Mouse (Mus musculus) midbrain, embryonic 16.5 days (tissue): ENCODE measurements around the gene Spata2l. TPM values are rescaled to one million over a fixed set of nuclear protein-coding genes. Genes with fewer than 3 reads are reported as not detected.
"Not testable (repeated sequence)": the region's sequence is repeated elsewhere in the genome, so short reads cannot be mapped to it uniquely, and the experiment has no call there.

Experiments
- ATAC-seq: fragments of 200-750 bp; cut with Nextera tagmentation; 2 replicates; pipeline ENCODE4 v1.8.0; 2017; ENCODE audit warnings: moderate TSS enrichment
- H3K27ac ChIP-seq: fragments of 300-500 bp; sonication (generic); 2 replicates; pipeline ENCODE4 v1.5.1; 2014; ENCODE audit warnings: mild to moderate bottlenecking, low read length, mixed read lengths
- H3K27me3 ChIP-seq: fragments of 300-500 bp; sonication (generic); 2 replicates; pipeline ENCODE4 v1.6.1; 2014; ENCODE audit warnings: low read depth, low read length, mixed read lengths; ENCODE audit not compliant: control insufficient read depth, insufficient read depth
- H3K36me3 ChIP-seq: fragments of 300-500 bp; sonication (generic); 2 replicates; pipeline ENCODE4 v1.6.1; 2014; ENCODE audit warnings: mild to moderate bottlenecking, low read length, moderate library complexity, mixed read lengths; ENCODE audit not compliant: control insufficient read depth, insufficient read depth
- H3K4me1 ChIP-seq: fragments of 300-500 bp; sonication (generic); 2 replicates; pipeline ENCODE4 v1.6.1; 2014; ENCODE audit warnings: mild to moderate bottlenecking, low read length, mixed read lengths; ENCODE audit not compliant: control insufficient read depth, insufficient read depth
- H3K4me2 ChIP-seq: fragments of 300-500 bp; sonication (generic); 2 replicates; pipeline ENCODE4 v1.6.1; 2014; ENCODE audit warnings: mild to moderate bottlenecking, low read length, mixed read lengths
- H3K4me3 ChIP-seq: fragments of 300-500 bp; sonication (generic); 2 replicates; pipeline ENCODE4 v1.5.1; 2014; ENCODE audit warnings: low read depth, mild to moderate bottlenecking, low read length, moderate library complexity, mixed read lengths
- H3K9ac ChIP-seq: fragments of 300-500 bp; sonication (generic); 2 replicates; pipeline ENCODE4 v1.6.1; 2014; ENCODE audit warnings: low read depth, low read length, mixed read lengths
- H3K9me3 ChIP-seq: fragments of 300-500 bp; sonication (generic); replicated peaks from 2 replicates; pipeline ENCODE4 v1.6.1; 2014; ENCODE audit warnings: mild to moderate bottlenecking, low read length, mixed read lengths; ENCODE audit not compliant: control insufficient read depth, poor library complexity, severe bottlenecking
- WGBS: fragments of 180-500 bp; shearing (Covaris S2); extraction: QIAGEN DNeasy Blood & Tissue Kit; methylation state at CpG from one replicate; pipeline ENCODE4 v1.1.7; 2014; 5-methylcytosine and 5-hydroxymethylcytosine counted together
- polyA plus RNA-seq: library from polyadenylated mRNA; unstranded; fragments of >200 nt; fragmentation: Nextera tagmentation; extraction: Ambion mirVana; gene quantifications from 2 replicates; pipeline ENCODE4 v1.2.1, GENCODE M21; 2015

Gene Spata2l
- polyA plus RNA-seq, 1 experiment from 2014 or later: 12.1 TPM

DNA sequence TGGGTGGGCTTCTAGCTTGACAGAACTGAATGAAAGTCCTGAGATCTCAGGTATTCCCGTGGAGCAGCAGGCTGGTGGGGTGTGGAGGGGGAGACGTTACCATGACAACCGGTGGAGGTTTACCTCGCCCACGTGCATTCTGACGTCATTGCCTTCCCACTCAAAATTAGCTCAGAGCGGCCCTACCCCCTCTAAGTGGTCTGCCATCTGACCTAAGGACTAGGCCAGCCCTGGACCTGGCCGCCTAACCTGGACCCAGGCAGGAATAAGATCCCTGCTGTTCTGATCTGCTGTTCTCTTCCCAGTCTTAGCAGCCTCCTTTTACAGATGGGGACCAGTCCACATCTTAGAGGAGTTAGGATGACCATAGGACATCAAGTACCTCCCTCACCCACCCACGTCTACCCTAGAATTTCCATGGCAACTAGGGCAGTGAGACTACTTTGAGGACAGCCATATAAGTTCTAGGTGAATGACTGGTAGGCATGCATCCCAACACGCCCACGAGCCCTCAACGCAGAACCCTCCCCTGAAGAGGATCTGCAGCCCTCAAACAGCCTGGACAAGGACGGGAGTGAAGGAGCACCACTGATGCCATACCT lies 1.0 kb downstream of the Spata2l start:
- no peak overlapping the region for H3K27ac ChIP-seq
- peak overlapping the region; percentile 72 for H3K9ac ChIP-seq
- peak; percentile 42; the same call in 1 of the 2 replicates for ATAC-seq
- peak overlapping the region; percentile 79 for H3K4me2 ChIP-seq
- H3K27me3 ChIP-seq: no peaks in the 10 kb centered on the region; the same call in none of the 2 replicates
- no peaks in the 10 kb centered on the region for H3K9me3 ChIP-seq
- H3K36me3 ChIP-seq: no peaks in the 10 kb centered on the region
- H3K4me3 ChIP-seq: peak overlapping the region; percentile 49
- H3K4me1 ChIP-seq: peaks cover 19% of the 10 kb centered on the region
- WGBS: 31% methylated on average over 13 of the region's 13 CpGs

DNA sequence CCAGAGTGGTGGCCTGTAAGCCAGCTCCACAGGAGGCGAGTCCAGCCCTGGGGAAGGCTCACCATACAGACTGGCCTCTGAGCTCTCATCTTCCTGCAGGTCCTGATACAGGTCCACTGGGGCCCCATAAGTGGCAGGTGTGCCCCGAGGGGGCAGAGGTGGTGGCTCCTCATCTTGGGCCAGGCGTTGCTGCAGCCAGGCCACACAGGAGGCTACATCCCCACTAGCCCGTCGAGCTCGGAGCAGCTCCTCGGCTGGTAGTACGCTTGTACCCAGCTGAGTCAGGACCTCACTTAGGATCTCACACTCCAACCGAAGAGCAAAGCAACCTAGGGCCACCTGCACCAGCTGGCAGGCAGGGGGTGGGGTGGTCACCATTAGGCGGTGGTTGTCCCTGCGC lies 2.3 kb downstream of the Spata2l start:
- peaks cover 19% of the 10 kb centered on the region for H3K4me1 ChIP-seq

DNA sequence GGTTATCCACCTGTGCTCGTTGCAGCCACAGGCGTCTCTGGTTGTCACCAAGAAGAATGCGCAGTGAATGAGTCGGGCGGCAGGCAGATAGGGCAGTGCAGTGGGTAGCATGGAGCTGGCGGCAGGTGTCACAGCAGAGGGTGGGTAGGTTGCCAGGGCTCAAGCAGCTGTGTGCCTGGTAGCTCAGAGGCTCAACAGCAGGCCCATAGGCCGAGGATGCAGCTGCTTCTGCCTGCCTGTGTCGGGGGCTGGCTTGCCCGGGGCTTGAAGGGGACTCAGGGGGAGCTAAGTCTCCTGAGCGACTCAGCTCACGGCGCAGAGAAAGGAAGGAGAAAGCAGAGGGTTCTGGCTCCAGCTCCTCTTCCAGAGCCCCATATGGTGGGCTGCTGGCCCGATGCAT lies 2.7 kb downstream of the Spata2l start:
- WGBS: 53% methylated on average over 12 of the region's 13 CpGs
- no peak for ATAC-seq
- H3K9ac ChIP-seq: no peak overlapping the region
- no peaks in the 10 kb centered on the region for H3K9me3 ChIP-seq
- no peaks in the 10 kb centered on the region; the same call in none of the 2 replicates for H3K27me3 ChIP-seq
- H3K4me3 ChIP-seq: no peak overlapping the region
- peaks cover 19% of the 10 kb centered on the region for H3K4me1 ChIP-seq
- no peak overlapping the region for H3K27ac ChIP-seq
- H3K4me2 ChIP-seq: no peak overlapping the region
- H3K36me3 ChIP-seq: peaks cover 10% of the 10 kb centered on the region

More for the DNA sequence above, 2.3 kb downstream of the Spata2l start:
- WGBS: 82% methylated on average over 11 of the region's 11 CpGs
- Histone ChIP-seq H3K36me3 (peaks cover 7% of the 10 kb centered on the region), H3K27ac (no peak overlapping the region), H3K4me2 (no peak overlapping the region), H3K4me3 (no peak overlapping the region), H3K9me3 (no peaks in the 10 kb centered on the region), H3K27me3 (no peaks in the 10 kb centered on the region; the same call in none of the 2 replicates), H3K9ac (no peak overlapping the region)
- ATAC-seq: no peak

DNA sequence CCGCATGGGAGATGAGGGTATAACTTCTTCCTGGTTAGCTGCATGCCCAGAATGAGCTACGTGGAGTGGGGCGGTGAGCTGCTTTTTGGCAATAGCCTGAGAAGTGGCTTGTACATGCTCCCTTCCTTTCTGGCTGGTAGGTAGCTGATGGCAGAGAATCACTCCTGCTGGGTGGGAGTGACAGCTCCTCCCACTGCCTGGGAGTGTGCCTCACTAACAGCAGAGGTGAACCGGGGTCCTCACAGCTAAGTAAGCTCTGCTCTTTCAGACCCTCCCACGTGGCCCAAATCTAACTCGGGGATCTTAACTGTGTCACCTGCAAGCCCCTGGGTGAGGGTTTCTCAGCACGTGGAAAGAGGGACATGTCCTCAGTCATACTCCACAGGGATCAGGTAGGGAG lies 3.5 kb downstream of the Spata2l start:
- no peak overlapping the region for H3K27ac ChIP-seq

GRCm38 (mm10) chr8:123231742-123232141 lies 4.3 kb downstream of the Spata2l start:
- H3K4me2 ChIP-seq: no peak overlapping the region
- 54% methylated on average over 5 of the region's 5 CpGs for WGBS
- H3K4me1 ChIP-seq: peaks cover 19% of the 10 kb centered on the region
- H3K36me3 ChIP-seq: peaks cover 14% of the 10 kb centered on the region
- ATAC-seq: no peak
- no peak overlapping the region for H3K9ac ChIP-seq
- no peak overlapping the region for H3K27ac ChIP-seq
- no peaks in the 10 kb centered on the region for H3K9me3 ChIP-seq
- no peaks in the 10 kb centered on the region; the same call in none of the 2 replicates for H3K27me3 ChIP-seq
- H3K4me3 ChIP-seq: no peak overlapping the region

More for the DNA sequence above, 3.5 kb downstream of the Spata2l start:
- Histone ChIP-seq H3K36me3 (peaks cover 14% of the 10 kb centered on the region), H3K4me2 (no peak overlapping the region), H3K9me3 (no peaks in the 10 kb centered on the region), H3K27me3 (no peaks in the 10 kb centered on the region; the same call in none of the 2 replicates), H3K9ac (no peak overlapping the region), H3K4me1 (peaks cover 19% of the 10 kb centered on the region), H3K4me3 (no peak overlapping the region)
- 44% methylated on average over 7 of the region's 7 CpGs for WGBS
- ATAC-seq: no peak

- H3K9me3 ChIP-seq, H3K27me3 ChIP-seq, H3K9ac ChIP-seq, H3K27ac ChIP-seq, H3K4me3 ChIP-seq, H3K4me2 ChIP-seq, ATAC-seq: not testable (repeated sequence)
- Histone ChIP-seq H3K4me1 (peaks cover 12% of the 10 kb centered on the region), H3K36me3 (peaks cover 14% of the 10 kb centered on the region)
- 92% methylated on average over 9 of the region's 11 CpGs for WGBS
These were observed 5.7 kb downstream of the Spata2l start for GRCm38 (mm10) chr8:123230326-123230725.

DNA sequence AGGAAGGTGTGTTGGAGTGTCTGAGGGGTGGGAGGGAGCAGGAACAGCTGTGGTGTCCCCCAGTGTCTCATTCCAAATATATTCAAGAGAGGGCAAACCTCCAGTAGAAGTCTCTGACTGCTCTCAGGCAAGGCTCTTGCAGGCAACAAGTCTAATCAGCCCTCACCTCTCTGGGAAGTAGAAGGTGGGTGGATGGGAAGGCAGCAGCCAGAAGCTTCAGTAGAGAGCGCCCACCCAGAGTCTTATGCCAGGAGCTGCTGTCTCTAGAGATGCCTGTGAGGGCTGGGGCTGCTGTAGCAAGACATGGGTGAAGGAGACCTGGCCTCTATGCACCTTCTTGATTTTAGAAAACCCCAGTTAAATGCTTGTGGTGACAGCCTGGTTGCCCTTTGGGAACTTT lies 7.6 kb downstream of the Spata2l start:
- WGBS: 100% methylated on average over 1 of the region's 1 CpGs
- Histone ChIP-seq H3K9ac (no peak overlapping the region), H3K4me1 (peaks cover 11% of the 10 kb centered on the region), H3K27ac (no peak overlapping the region), H3K27me3 (no peaks in the 10 kb centered on the region), H3K4me3 (no peak overlapping the region), H3K36me3 (peaks cover 14% of the 10 kb centered on the region), H3K4me2 (no peak overlapping the region), H3K9me3 (no peaks in the 10 kb centered on the region)
- ATAC-seq: no peak

DNA sequence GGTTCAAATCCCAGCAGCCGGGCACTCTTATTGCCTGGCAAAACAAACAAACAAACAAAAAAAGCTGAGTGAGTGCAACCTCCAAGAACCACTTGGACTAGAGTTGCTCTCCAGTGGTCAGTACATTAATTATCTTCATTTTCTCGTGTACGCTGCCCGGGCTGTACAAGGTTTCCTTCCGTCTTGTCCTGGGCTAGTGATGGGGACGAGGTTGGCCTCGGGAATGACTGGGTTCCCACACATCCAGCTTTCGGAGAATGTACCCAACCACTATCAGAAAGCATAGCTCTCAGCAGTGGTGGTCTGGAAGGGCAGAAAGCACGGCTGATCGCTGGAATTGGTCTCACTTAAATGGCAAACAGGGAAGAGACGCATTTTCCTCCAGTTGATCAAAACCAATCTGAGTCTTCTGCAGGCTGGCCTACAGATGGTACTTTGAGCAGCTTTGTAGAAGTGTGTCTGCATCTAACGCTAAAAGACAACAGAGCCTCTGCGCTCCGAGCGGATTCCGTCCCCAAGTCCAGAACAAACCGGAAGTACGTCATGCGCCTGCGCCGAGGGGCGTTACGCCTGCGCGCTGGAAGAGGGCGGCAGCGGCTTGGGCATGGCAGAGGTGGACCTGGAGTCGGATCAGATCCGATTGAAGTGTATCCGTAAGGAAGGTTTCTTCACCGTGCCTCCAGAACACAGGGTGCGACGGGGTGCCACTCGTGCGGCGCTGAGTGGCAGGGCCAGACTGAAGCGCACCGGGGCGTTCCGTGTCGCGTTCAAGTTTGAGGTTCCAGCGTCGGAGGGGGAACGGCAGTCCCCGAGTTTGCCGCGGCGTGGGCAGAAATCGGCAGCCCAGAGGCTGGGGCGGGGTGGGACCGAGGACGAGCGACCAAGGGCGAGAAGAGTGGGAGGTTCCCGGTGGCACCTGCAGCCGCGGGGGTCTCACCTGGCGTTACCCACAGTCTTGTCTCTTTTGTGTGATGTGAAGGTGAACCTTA lies 11.5 kb downstream of the Spata2l start, which contains the start of gene Cdk10:
Gene Cdk10 (plus strand): TSS at position 565 of the 989 bp plus-strand sequence.
- peak; percentile 93 for ATAC-seq
- peaks cover 14% of the 10 kb centered on the region for H3K36me3 ChIP-seq
- peak within 1 kb of the TSS; percentile 91 for H3K27ac ChIP-seq
- H3K4me3 ChIP-seq: peak within 1 kb of the TSS; percentile 70
- H3K4me2 ChIP-seq: peak within 1 kb of the TSS; percentile 99
- H3K9ac ChIP-seq: peak within 1 kb of the TSS; percentile 89
- H3K9me3 ChIP-seq: no peaks in the 10 kb centered on the region
- no peaks in the 10 kb centered on the region for H3K27me3 ChIP-seq
- WGBS: 4% methylated on average over 59 of the region's 59 CpGs
- peaks cover 11% of the 10 kb centered on the region for H3K4me1 ChIP-seq

DNA sequence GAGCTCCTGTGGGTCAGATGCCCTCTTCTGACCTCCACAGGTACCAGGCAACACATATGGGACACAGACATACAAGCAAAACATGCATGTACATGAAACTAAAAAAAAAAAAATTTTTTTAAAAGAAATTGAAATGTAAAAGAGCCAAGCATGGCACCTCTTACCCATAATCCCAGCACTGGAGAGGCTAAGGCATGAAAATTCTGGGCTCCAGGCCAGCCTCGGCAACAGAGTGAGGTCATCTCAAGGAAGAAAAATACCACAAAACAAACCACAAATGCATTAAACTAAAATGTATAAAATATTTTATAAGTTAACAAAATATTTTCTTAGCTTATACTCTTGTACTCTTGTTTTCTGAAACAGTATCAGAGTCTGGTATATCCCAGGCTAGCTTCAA lies 15.1 kb downstream of the Spata2l start:
- WGBS: 79% methylated on average over 1 of the region's 1 CpGs
- no peak for ATAC-seq
- no peak overlapping the region for H3K4me3 ChIP-seq

More for the DNA sequence above, 15.1 kb downstream of the Spata2l start:
- no peak overlapping the region for H3K27ac ChIP-seq
- no peak overlapping the region for H3K9ac ChIP-seq
- no peaks in the 10 kb centered on the region for H3K9me3 ChIP-seq
- H3K4me2 ChIP-seq: no peak overlapping the region
- H3K4me1 ChIP-seq: peaks cover 11% of the 10 kb centered on the region
- H3K36me3 ChIP-seq: no peaks in the 10 kb centered on the region
- no peaks in the 10 kb centered on the region for H3K27me3 ChIP-seq
